Mouse (Mus musculus) cerebellum, postnatal 10 days (tissue): ENCODE measurements at regions not wholly inside any gene's neighbourhood (a gene's known extent, or its start where the extent isn't known, plus 50 kb on each side); places are given as distances from the start of the nearest gene placed in this dataset.

ENCODE experiments used
- DNase-seq, 2 experiments: peaks; one replicate each; pipeline ENCODE4 v3.0.0; 2021; ENCODE audit warnings: mixed read lengths in 2 of 2

DNA sequence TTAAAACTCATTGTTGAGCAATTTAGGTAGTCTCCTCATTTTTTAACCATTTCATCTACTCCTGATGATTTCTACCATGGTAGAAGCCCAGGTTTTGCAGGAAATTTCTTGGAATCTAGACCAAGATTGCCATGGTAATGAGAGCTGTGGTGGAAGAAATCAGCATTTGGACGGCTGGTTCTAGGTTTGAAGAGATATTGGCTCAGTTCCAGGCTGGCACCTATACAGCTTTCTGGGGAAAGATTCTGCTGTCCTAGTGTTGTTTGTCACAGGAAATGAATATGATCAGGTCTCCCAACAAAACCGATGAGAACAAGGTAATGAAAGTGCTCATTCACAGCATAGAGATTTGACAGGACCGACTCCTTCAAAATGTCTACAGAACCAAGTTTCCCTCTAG lies 6766.4 kb upstream of the Gm7489 start:
- peak; percentile 82 to 85 for DNase-seq
